Mouse (Mus musculus) heart, adult 18-20 months (tissue): ENCODE results near the gene Prl8a1. TPM values are rescaled to one million over a fixed set of nuclear protein-coding genes. Genes with fewer than 3 reads are reported as not detected.

Experiments
- DNase-seq, 2 experiments: peaks; one replicate each; pipeline ENCODE4 v3.0.0; 2021 to 2022; ENCODE audit warnings: mixed read lengths in 1 of 2
- long read RNA-seq, 2 experiments: library from polyadenylated mRNA; stranded (forward); transcript quantifications; one replicate each; pipeline ENCODE4 v2.0.0; 2021
- total RNA-seq, 2 experiments: library from RNA; stranded (reverse); gene quantifications; 2 replicates each; pipeline ENCODE4 v1.2.3; 2021

Gene Prl8a1
- not detected for total RNA-seq
- long read RNA-seq, experiment 1 = 0 reads
- long read RNA-seq, experiment 2 = 0 reads

- no peak for DNase-seq
These were observed at the start of gene Prl8a1 for GRCm38 (mm10) chr13:27582071-27582470. TSS of gene Prl8a1 (minus strand) at chr13:27582171.

GRCm38 (mm10) chr13:27610482-27610881 lies 28.5 kb upstream of the Prl8a1 start, which contains the start of gene Prl7b1:
TSS of gene Prl7b1 (minus strand) at chr13:27610582.
- no peak for DNase-seq

GRCm38 (mm10) chr13:27564506-27564905 lies 17.5 kb downstream of the Prl8a1 start, which contains the start of gene Prl8a9:
TSS of gene Prl8a9 (minus strand) at chr13:27564606.
- DNase-seq = no peak

GRCm38 (mm10) chr13:27553336-27553735 lies 28.6 kb downstream of the Prl8a1 start:
- DNase-seq = no peak

Other genes starting within 250 kb of the Prl8a1 start
- not detected for gene Prl8a2, start 236.5 kb downstream of the Prl8a1 start, total RNA-seq
- gene Prl2b1, start 191.3 kb downstream of the Prl8a1 start, total RNA-seq = not detected
- gene Prl8a6, start 143.5 kb downstream of the Prl8a1 start, total RNA-seq = not detected
- not detected for gene Prl8a8, start 69.0 kb downstream of the Prl8a1 start, total RNA-seq
- not detected for gene Prl8a9, start 17.6 kb downstream of the Prl8a1 start, total RNA-seq
- gene Prl7b1, start 28.4 kb upstream of the Prl8a1 start, total RNA-seq = not detected
- not detected for gene Prl7a1, start 60.3 kb upstream of the Prl8a1 start, total RNA-seq
- gene Prl7a2, start 85.9 kb upstream of the Prl8a1 start, total RNA-seq = not detected
- not detected for gene Prl7d1, start 134.6 kb upstream of the Prl8a1 start, total RNA-seq
- gene Prl7c1, start 198.6 kb upstream of the Prl8a1 start, total RNA-seq = not detected
- gene Prl2a1, start 219.5 kb upstream of the Prl8a1 start, total RNA-seq = not detected